Mouse (Mus musculus) testis, adult 2 months (tissue): ENCODE data around the gene Extl1.

ENCODE experiments used
- CTCF ChIP-seq: fragments of 200-500 bp; IDR thresholded peaks from 2 replicates; pipeline ENCODE4 v1.5.1; 2012; ENCODE audit warnings: low read depth, mild to moderate bottlenecking, inconsistent platforms, low read length, moderate library complexity; ENCODE audit not compliant: control insufficient read depth, insufficient read depth, insufficient replicate concordance
- POLR2A ChIP-seq: fragments of 200-500 bp; IDR thresholded peaks from 2 replicates; pipeline ENCODE4 v1.6.1; 2012; ENCODE audit warnings: low read depth, mild to moderate bottlenecking, inconsistent platforms, low read length, moderate library complexity; ENCODE audit not compliant: control insufficient read depth

- TF ChIP-seq CTCF (no peak), POLR2A (no peak)
These were observed 8.9 kb upstream of the Extl1 start for GRCm38 (mm10) chr4:134392595-134392994.
